Mouse (Mus musculus) gastrocnemius, adult 2 months (tissue): ENCODE measurements around the gene Kti12. TPM values are rescaled to one million over a fixed set of nuclear protein-coding genes. Genes with fewer than 3 reads are reported as not detected.

Experiments
- DNase-seq: peaks from one replicate; pipeline ENCODE4 v3.0.0; 2022
- H3K27ac ChIP-seq: fragments of 200-600 bp; 2 replicates; pipeline ENCODE4 v1.8.1; 2022; ENCODE audit warnings: mild to moderate bottlenecking
- H3K4me3 ChIP-seq: fragments of 200-600 bp; 2 replicates; pipeline ENCODE4 v1.8.1; 2022; ENCODE audit warnings: mild to moderate bottlenecking, moderate library complexity
- CTCF ChIP-seq: fragments of 200-600 bp; IDR thresholded peaks from 2 replicates; pipeline ENCODE4 v1.8.1; 2022; ENCODE audit warnings: antibody characterized with exemption, mild to moderate bottlenecking, moderate library complexity
- intact Hi-C: fragments of 180-260 bp; cut with DNase I; formaldehyde crosslinking; loops from one replicate; pipeline ENCODE4 v1.15.1; 2025
- total RNA-seq, 2 experiments: library from RNA; stranded (reverse); gene quantifications; 2 replicates each; pipeline ENCODE4 v1.2.3; 2021

The Kti12 gene
- total RNA-seq, 2 experiments from 2014 or later, result 21.2 to 26.9 TPM

DNA sequence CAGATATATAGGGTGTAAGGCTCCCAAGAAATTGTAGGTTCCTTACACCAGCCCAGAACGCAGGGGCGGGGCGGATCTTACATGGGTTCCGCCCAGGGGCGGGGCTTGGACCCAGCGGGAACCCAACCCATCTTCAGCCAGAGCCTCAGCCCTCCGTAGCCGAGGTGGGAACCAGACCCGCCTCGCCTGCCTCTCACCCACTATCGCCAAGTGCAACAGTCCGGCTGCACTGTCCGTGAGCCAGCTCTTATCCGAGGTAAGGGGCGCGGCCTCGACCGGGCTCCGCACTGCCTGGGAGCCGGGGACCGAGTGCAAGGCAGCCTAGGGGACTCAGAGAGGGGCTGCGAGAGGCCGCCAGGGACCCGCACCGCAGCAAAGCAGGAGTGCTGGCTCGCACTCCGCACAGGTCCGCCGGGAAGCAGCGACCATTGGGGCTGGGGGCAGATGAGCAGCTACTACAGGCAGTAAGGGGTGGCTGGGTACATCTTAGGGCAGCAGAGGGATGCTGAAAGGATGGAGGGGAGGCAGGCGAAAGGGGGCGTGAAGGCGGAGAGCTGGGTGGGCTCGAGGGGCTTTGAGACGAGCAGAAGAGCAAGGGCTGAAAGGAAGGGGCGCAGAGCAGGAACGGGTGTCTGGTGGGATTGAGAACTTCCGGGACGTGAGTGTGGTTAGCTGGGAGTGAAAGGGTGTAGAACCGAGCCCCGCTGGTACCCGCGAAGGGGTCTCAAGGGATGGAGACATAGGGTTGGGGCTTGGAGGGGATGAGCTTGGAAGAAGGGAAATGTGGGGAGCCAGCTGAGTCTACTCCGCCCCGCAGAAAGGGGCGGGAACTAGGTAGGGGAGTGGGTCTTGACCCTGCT is 31.6 kb downstream of the Kti12 start, which contains the start of gene Rab3b:
TSS of gene Rab3b (plus strand) at position 101 of the 860 bp plus-strand sequence.
- no peak for TF ChIP-seq CTCF
- DNase-seq, result peak; percentile 47
- intact Hi-C loops, result no loop called here
- peak within 1 kb of the TSS; percentile 67 for H3K4me3 ChIP-seq
- no peak within 1 kb of the TSS for H3K27ac ChIP-seq

DNA sequence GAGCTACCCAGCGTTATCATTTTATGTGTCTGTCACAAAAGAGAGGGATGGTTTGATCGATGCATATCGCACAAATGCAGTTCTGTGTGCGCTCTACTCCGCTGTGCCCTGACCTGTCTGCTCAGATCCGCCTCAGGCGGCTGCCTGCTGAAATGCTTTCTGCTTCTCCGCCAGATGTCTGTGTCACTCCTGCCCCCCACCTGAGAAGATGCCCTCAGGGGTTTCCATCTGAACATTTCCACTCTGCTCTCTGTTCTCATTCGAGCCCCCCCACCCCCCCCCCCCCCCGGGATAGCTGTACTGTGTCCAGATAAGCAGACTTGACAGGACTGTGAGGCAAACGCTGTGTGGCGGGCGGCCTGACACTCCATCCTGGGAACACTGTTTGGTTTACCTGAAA is 36.2 kb downstream of the Kti12 start:
- Histone ChIP-seq H3K27ac (no peak overlapping the region), H3K4me3 (no peak overlapping the region)
- no peak for TF ChIP-seq CTCF
- intact Hi-C loops, result no loop called here
- DNase-seq, result no peak

DNA sequence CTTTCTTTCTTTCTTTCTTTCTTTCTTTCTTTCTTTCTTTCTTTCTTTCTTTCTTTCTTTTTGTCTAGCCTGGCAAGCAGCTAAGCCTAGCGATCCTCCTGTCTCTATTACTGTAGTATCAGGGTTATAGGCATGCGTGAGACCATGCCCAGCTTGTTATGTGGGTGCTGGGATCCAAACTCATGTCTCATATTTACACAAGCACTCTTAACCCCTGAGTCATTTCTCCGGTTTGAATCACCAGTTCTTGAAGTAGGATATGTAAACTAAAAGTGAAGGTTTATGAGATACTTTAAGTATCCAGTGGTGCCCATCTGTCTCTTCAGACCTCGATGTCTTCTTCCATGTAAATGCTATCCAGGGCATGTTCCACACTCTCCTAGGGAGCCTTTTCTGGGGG is 39.9 kb downstream of the Kti12 start:
- no peak overlapping the region for H3K27ac ChIP-seq
- intact Hi-C loops, result no loop called here
- no peak overlapping the region for H3K4me3 ChIP-seq
- no peak for TF ChIP-seq CTCF
- no peak for DNase-seq

DNA sequence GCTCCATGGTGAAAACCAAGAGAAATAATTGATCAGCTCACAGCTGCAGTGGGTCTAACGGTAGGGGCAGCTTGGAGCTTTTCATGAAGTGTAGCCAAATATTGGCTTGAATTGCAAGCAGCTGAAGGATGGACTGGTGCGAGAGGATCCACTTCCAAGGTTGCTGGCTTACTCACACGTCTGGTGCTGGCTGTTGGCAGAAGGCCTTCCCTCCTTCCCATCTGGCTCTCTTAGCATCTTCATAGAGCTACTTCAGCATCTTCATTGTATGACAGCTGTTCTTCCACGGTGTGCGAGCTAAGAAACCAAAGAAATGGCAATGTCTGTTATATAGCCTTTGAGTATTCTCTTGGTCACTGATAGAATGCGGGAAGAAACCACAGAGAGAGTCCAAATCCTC is 43.3 kb downstream of the Kti12 start:
- no peak overlapping the region for H3K27ac ChIP-seq
- H3K4me3 ChIP-seq, result no peak overlapping the region
- DNase-seq, result no peak
- no peak for TF ChIP-seq CTCF
- intact Hi-C loops, result no loop called here

Other genes starting within 250 kb of the Kti12 start
- gene Cc2d1b, start 227.8 kb upstream of the Kti12 start, total RNA-seq, result 10 to 100 TPM; 17.2 to 20.7 TPM
- gene 3110021N24Rik, start 128.1 kb upstream of the Kti12 start, total RNA-seq, result under 1 TPM; 0.79 to 0.86 TPM
- 10 to 100 TPM; 50.1 to 60.8 TPM for gene Zfyve9, start 67.0 kb upstream of the Kti12 start, total RNA-seq
- gene Btf3l4, start 14.2 kb upstream of the Kti12 start, total RNA-seq, result 10 to 100 TPM; 40.4 to 41.1 TPM
- 10 to 100 TPM; 10.7 to 11.9 TPM for gene Txndc12, start 13.2 kb upstream of the Kti12 start, total RNA-seq
- gene A730015C16Rik, start 834 bp downstream of the Kti12 start, total RNA-seq, result under 1 TPM in 1 of 2 experiments, not detected in 1; 0.20 TPM
- gene Rab3b, start 31.3 kb downstream of the Kti12 start, total RNA-seq, result under 1 TPM in 1 of 2 experiments, not detected in 1; 0.42 TPM
- gene Nrd1, start 152.9 kb downstream of the Kti12 start, total RNA-seq, result 100 to 1,000 TPM; 150 to 175 TPM